9 mouse cellular contexts compared by ENCODE assay signal in genomic region chr11:33146651-33147131, GRCm38 (mm10). TPM values are rescaled to one million over a fixed set of nuclear protein-coding genes. Genes with fewer than 3 reads are reported as not detected.
DNase-seq lines count a peak whose midpoint lies in the region; ATAC-seq and TF ChIP-seq lines count a peak whose summit lies in the region.
"Had no signal": no experiment of that assay in that cellular context is flagged by ENCODE, and none has a peak within 500 bp of the region (broad histone marks: within the 10 kb centered on the region; RNA-seq: fewer than 3 reads in every experiment).

No protein-coding gene starts in this region.

- intact Hi-C loops in heart, adult 2 months (cut with DNase I): loop anchor here (5.0 to 10.0 kb wide), 2 partner anchors 519 to 692 kb away; partner anchors contain the start of gene Ubtd2

- peak; percentile 29 to 55 for DNase-seq in heart, adult 18-20 months
- no peak for DNase-seq in heart, adult 8-10 months (ENCODE audit: low spot score)
- DNase-seq in cerebellum, adult 9-11 months: peak; percentile 40
- DNase-seq in heart, adult 2 months: peak; percentile 51 to 63
- DNase-seq in kidney, adult 2 months: peak; percentile 69
- peak; percentile 32 for DNase-seq in liver, postnatal 0 days
- DNase-seq in retina, embryonic 14.5 days (ENCODE audit: low spot score): peak; percentile 41

- H3K4me2 ChIP-seq in liver, postnatal 0 days (ENCODE audit: low read depth, low read length): peak overlapping the region; percentile 73

- no peak for TF ChIP-seq EP300 in heart, adult 2 months (IDR thresholded peaks at IDR 0.05; ENCODE audit: insufficient read depth, low read depth, low read length)
- TF ChIP-seq EP300 in liver, postnatal 0 days (IDR thresholded peaks at IDR 0.05; ENCODE audit: low read depth): no peak

- H3K4me3 ChIP-seq in heart, adult 2 months: peak overlapping the region; percentile 50
- peak overlapping the region; percentile 46 for H3K4me3 ChIP-seq in kidney, adult 2 months (ENCODE audit: insufficient read depth, low read depth, low read length)
- H3K4me3 ChIP-seq in liver, postnatal 0 days (ENCODE audit: low read depth, low read length): peak overlapping the region; percentile 44

- 2% methylated on average over 30 of the region's 30 CpGs for WGBS in heart, adult 2 months
- whole genome bisulfite sequencing in kidney, adult 2 months: 2% methylated on average over 30 of the region's 30 CpGs
- WGBS in liver, postnatal 0 days (ENCODE audit: insufficient replicate concordance): 3% methylated on average over 30 of the region's 30 CpGs

- H3K36me3 ChIP-seq in heart, adult 2 months (ENCODE audit: control insufficient read depth, insufficient read depth, low read length): no peaks in the 10 kb centered on the region
- peaks cover 2% of the 10 kb centered on the region; the same call in 1 of the 2 replicates for H3K36me3 ChIP-seq in kidney, adult 2 months (ENCODE audit: control insufficient read depth, insufficient read depth, low read length)
- H3K36me3 ChIP-seq in liver, postnatal 0 days (replicated peaks; ENCODE audit: insufficient read depth, low read length): peaks cover 12% of the 10 kb centered on the region

- peak overlapping the region; percentile 69 for H3K9ac ChIP-seq in heart, adult 2 months (ENCODE audit: low read depth, low read length)
- no peak overlapping the region for H3K9ac ChIP-seq in liver, postnatal 0 days (replicated peaks)

- no peaks in the 10 kb centered on the region for H3K9me3 ChIP-seq in liver, postnatal 0 days (ENCODE audit: low read length)

- H3K27ac ChIP-seq in heart, adult 2 months: peak overlapping the region; percentile 47
- no peak overlapping the region for H3K27ac ChIP-seq in kidney, adult 2 months (ENCODE audit: insufficient read depth, low read depth, low read length)
- H3K27ac ChIP-seq in liver, postnatal 0 days (ENCODE audit: low read depth): no peak overlapping the region

- H3K79me2 ChIP-seq in heart, adult 2 months (replicated peaks; ENCODE audit: control insufficient read depth, insufficient read depth, low read length): no peaks in the 10 kb centered on the region

- no peak for TF ChIP-seq CTCF in heart, adult 2 months (IDR thresholded peaks at IDR 0.05)
- no peak for TF ChIP-seq CTCF in kidney, adult 2 months (conservative IDR thresholded peaks at IDR 0.05; ENCODE audit: insufficient read depth, insufficient read length, low read depth, low read length)
- TF ChIP-seq CTCF in liver, postnatal 0 days (IDR thresholded peaks at IDR 0.05; ENCODE audit: low read depth): no peak

- no peaks in the 10 kb centered on the region; the same call in 1 of the 2 replicates for H3K4me1 ChIP-seq in heart, adult 2 months (ENCODE audit: control insufficient read depth, insufficient read depth, low read length)
- H3K4me1 ChIP-seq in kidney, adult 2 months (ENCODE audit: control insufficient read depth, insufficient read depth, low read length): peaks cover 2% of the 10 kb centered on the region; the same call in 1 of the 2 replicates
- peaks cover 16% of the 10 kb centered on the region for H3K4me1 ChIP-seq in liver, postnatal 0 days (ENCODE audit: insufficient read depth)

- 0 out of 2 replicates have a peak, but pooled peaks cover 1% of the 10 kb centered on the region for H3K27me3 ChIP-seq in heart, adult 2 months (ENCODE audit: control insufficient read depth, insufficient read depth, low read length)
- no peaks in the 10 kb centered on the region for H3K27me3 ChIP-seq in kidney, adult 2 months (replicated peaks; ENCODE audit: control insufficient read depth, insufficient read depth, low read length)
- H3K27me3 ChIP-seq in liver, postnatal 0 days (ENCODE audit: insufficient read depth, low read length): peaks cover 56% of the 10 kb centered on the region

- no peak for TF ChIP-seq POLR2A in heart, adult 2 months (IDR thresholded peaks at IDR 0.05; ENCODE audit: insufficient read depth, low read depth, low read length)
- no peak for TF ChIP-seq POLR2A in kidney, adult 2 months (IDR thresholded peaks at IDR 0.05; ENCODE audit: low read depth, low read length)

- no peak for ATAC-seq in liver, postnatal 0 days
- no peak for ATAC-seq in megakaryocyte progenitor cell, adult 5-6 weeks (replicated peaks; ENCODE audit: poor library complexity)

RNA-seq across cellular contexts. Expression of gene Fgf18, which starts 0.5 kb away (rescaled TPM):
- total RNA-seq in heart, adult 18-20 months (2021): 1 to 10 TPM; 3.8 to 4.1 TPM
- 1 to 10 TPM; 3.0 to 5.6 (median 4.9) TPM for total RNA-seq in heart, adult 8-10 months (2022)
- 1 to 10 TPM; 3.3 to 4.1 TPM for total RNA-seq in heart, adult 2 months (2021)
- polyA plus RNA-seq in heart, adult 2 months (2012; rRNA removed): 3.0 and 3.7 TPM in 2 replicates
- 0.50 and 0.52 TPM in 2 replicates for polyA plus RNA-seq in kidney, adult 2 months (2012; rRNA removed)
- 0.11 and 0.13 TPM in 2 replicates for polyA plus RNA-seq in liver, postnatal 0 days (2015; fragmentation: Nextera tagmentation; extraction: Ambion mirVana)
- not detected in 2 replicates for total RNA-seq in megakaryocyte progenitor cell, adult 5-6 weeks (2015)
- total RNA-seq in megakaryocyte progenitor cell, adult 5-6 weeks (2017): not detected in 2 replicates

RNA-seq across cellular contexts. Expression of gene Npm1, which starts 16.3 kb away (rescaled TPM):
- total RNA-seq in heart, adult 18-20 months (2021): 100 to 1,000 TPM; 151 to 158 TPM
- total RNA-seq in heart, adult 8-10 months (2022): 100 to 1,000 TPM; 139 to 175 (median 148) TPM
- 100 to 1,000 TPM; 136 to 161 TPM for total RNA-seq in heart, adult 2 months (2021)
- 57.6 and 101 TPM in 2 replicates for polyA plus RNA-seq in heart, adult 2 months (2012; rRNA removed)
- 77.9 and 98.2 TPM in 2 replicates for polyA plus RNA-seq in kidney, adult 2 months (2012; rRNA removed)
- 321 TPM in 2 replicates for polyA plus RNA-seq in liver, postnatal 0 days (2015; fragmentation: Nextera tagmentation; extraction: Ambion mirVana)
- 2,919 and 2,971 TPM in 2 replicates for total RNA-seq in megakaryocyte progenitor cell, adult 5-6 weeks (2015)
- 3,382 and 4,168 TPM in 2 replicates for total RNA-seq in megakaryocyte progenitor cell, adult 5-6 weeks (2017)

RNA-seq across cellular contexts. Expression of gene Tlx3, which starts 56.7 kb away (rescaled TPM):
- not detected for total RNA-seq in heart, adult 18-20 months (2021)
- total RNA-seq in heart, adult 8-10 months (2022): not detected
- total RNA-seq in heart, adult 2 months (2021): not detected
- polyA plus RNA-seq in heart, adult 2 months (2012; rRNA removed): not detected in 2 replicates
- not detected in 2 replicates for polyA plus RNA-seq in kidney, adult 2 months (2012; rRNA removed)
- not detected in 2 replicates for polyA plus RNA-seq in liver, postnatal 0 days (2015; fragmentation: Nextera tagmentation; extraction: Ambion mirVana)
- not detected in 2 replicates for total RNA-seq in megakaryocyte progenitor cell, adult 5-6 weeks (2015)
- not detected in 2 replicates for total RNA-seq in megakaryocyte progenitor cell, adult 5-6 weeks (2017)
- total RNA-seq: layer of hippocampus, adult 18-20 months had no signal

Comparison
In these comparisons a context has a peak if more than half of its experiments do, and no peak if none do; other contexts are left out.
1. RNA of gene Fgf18, which starts 0.5 kb away (total RNA-seq): 3.0 to 5.6 TPM in heart, adult 8-10 months, 3.8 to 4.1 TPM in heart, adult 18-20 months and 3.3 to 4.1 TPM in heart, adult 2 months; not detected in megakaryocyte progenitor cell, adult 5-6 weeks; every median in the first group is over 4 times any median in the second.
2. RNA of gene Npm1, which starts 16.3 kb away (total RNA-seq): 2,919 to 4,168 TPM in megakaryocyte progenitor cell, adult 5-6 weeks; 136 to 161 TPM in heart, adult 2 months, 151 to 158 TPM in heart, adult 18-20 months and 139 to 175 TPM in heart, adult 8-10 months; every median in the first group is over 10 times any median in the second.
3. Peak in every context shown above with its lines, with median percentiles within 50 percentile points of each other: H3K4me3 ChIP-seq.